Mouse (Mus musculus) limb, embryonic 14.5 days (tissue): ENCODE measurements at regions not wholly inside any gene's neighbourhood (a gene's known extent, or its start where the extent isn't known, plus 50 kb on each side); places are given as distances from the start of the nearest gene placed in this dataset.

ENCODE experiments used
- ATAC-seq: fragments of 200-750 bp; cut with Nextera tagmentation; 2 replicates; pipeline ENCODE4 v1.8.0; 2017; ENCODE audit warnings: low read depth, moderate number of reproducible peaks, moderate TSS enrichment; ENCODE audit not compliant: low FRiP score
- DNase-seq: peaks from one replicate; pipeline ENCODE4 v3.0.0-alpha.2; 2015; ENCODE audit warnings: low spot score
- H3K27ac ChIP-seq: fragments of 300-500 bp; sonication (generic); replicated peaks from 2 replicates; pipeline ENCODE4 v1.5.1; 2014; ENCODE audit warnings: low read depth, mild to moderate bottlenecking, low read length, moderate library complexity, mixed read lengths
- H3K27me3 ChIP-seq: fragments of 300-500 bp; sonication (generic); 2 replicates; pipeline ENCODE4 v1.6.1; 2014; ENCODE audit warnings: low read length, mixed read lengths; ENCODE audit not compliant: control insufficient read depth, insufficient read depth
- H3K36me3 ChIP-seq: fragments of 300-500 bp; sonication (generic); 2 replicates; pipeline ENCODE4 v1.6.1; 2014; ENCODE audit warnings: mild to moderate bottlenecking, low read length, moderate library complexity, mixed read lengths; ENCODE audit not compliant: control insufficient read depth, insufficient read depth
- H3K4me1 ChIP-seq: fragments of 300-500 bp; sonication (generic); 2 replicates; pipeline ENCODE4 v1.6.1; 2014; ENCODE audit warnings: antibody characterized with exemption, low read length, mixed read lengths; ENCODE audit not compliant: control insufficient read depth, insufficient read depth
- H3K4me2 ChIP-seq: fragments of 300-500 bp; sonication (generic); replicated peaks from 2 replicates; pipeline ENCODE4 v1.6.1; 2014; ENCODE audit warnings: low read depth, mild to moderate bottlenecking, low read length, moderate library complexity; ENCODE audit not compliant: severe bottlenecking
- H3K4me3 ChIP-seq: fragments of 300-500 bp; sonication (generic); replicated peaks from 2 replicates; pipeline ENCODE4 v1.5.1; 2014; ENCODE audit warnings: low read length
- H3K9ac ChIP-seq: fragments of 300-500 bp; sonication (generic); 2 replicates; pipeline ENCODE4 v1.6.1; 2014; ENCODE audit warnings: mild to moderate bottlenecking, low read depth, low read length, moderate library complexity; ENCODE audit not compliant: severe bottlenecking
- H3K9me3 ChIP-seq: fragments of 300-500 bp; sonication (generic); 2 replicates; pipeline ENCODE4 v1.6.1; 2016; ENCODE audit warnings: low read length; ENCODE audit not compliant: control insufficient read depth
- POLR2A ChIP-seq: fragments of 200-500 bp; IDR thresholded peaks from 2 replicates; pipeline ENCODE4 v1.8.0; 2012; ENCODE audit warnings: inconsistent platforms, mild to moderate bottlenecking, moderate library complexity, borderline replicate concordance; ENCODE audit not compliant: insufficient read depth, insufficient read length; ENCODE audit errors: extremely low read depth
- WGBS: fragments of 180-500 bp; shearing (Covaris S2); extraction: QIAGEN DNeasy Blood & Tissue Kit; methylation state at CpG from one replicate; pipeline ENCODE4 v1.1.7; 2014; 5-methylcytosine and 5-hydroxymethylcytosine counted together

GRCm38 (mm10) chr17:77958048-77958447 is 242.0 kb upstream of the Crim1 start:
- Histone ChIP-seq H3K4me1 (no peaks in the 10 kb centered on the region), H3K27me3 (no peaks in the 10 kb centered on the region), H3K27ac (no peak overlapping the region), H3K4me2 (no peak overlapping the region), H3K36me3 (no peaks in the 10 kb centered on the region), H3K4me3 (no peak overlapping the region), H3K9me3 (no peaks in the 10 kb centered on the region), H3K9ac (no peak overlapping the region)
- no peak for TF ChIP-seq POLR2A
- DNase-seq (no peak), ATAC-seq (no peak)
- 84% methylated on average over 4 of the region's 4 CpGs for WGBS

- Histone ChIP-seq H3K36me3 (no peaks in the 10 kb centered on the region), H3K4me1 (no peaks in the 10 kb centered on the region), H3K27me3 (no peaks in the 10 kb centered on the region), H3K9me3 (no peaks in the 10 kb centered on the region), H3K9ac (no peak overlapping the region), H3K27ac (no peak overlapping the region), H3K4me2 (no peak overlapping the region), H3K4me3 (no peak overlapping the region)
- ATAC-seq (no peak), DNase-seq (no peak)
- no peak for TF ChIP-seq POLR2A
- 92% methylated on average over 5 of the region's 5 CpGs for WGBS
Observed at GRCm38 (mm10) chr17:77961296-77961695, 238.8 kb upstream of the Crim1 start.

- H3K9me3 ChIP-seq: no peaks in the 10 kb centered on the region
- no peaks in the 10 kb centered on the region for H3K36me3 ChIP-seq
- H3K27ac ChIP-seq: no peak overlapping the region
- DNase-seq (no peak), ATAC-seq (no peak)
- H3K4me3 ChIP-seq: no peak overlapping the region
- H3K27me3 ChIP-seq: no peaks in the 10 kb centered on the region
- WGBS: 85% methylated on average over 4 of the region's 4 CpGs
- H3K9ac ChIP-seq: no peak overlapping the region
- H3K4me1 ChIP-seq: no peaks in the 10 kb centered on the region
- TF ChIP-seq POLR2A: no peak
- H3K4me2 ChIP-seq: no peak overlapping the region
Observed at GRCm38 (mm10) chr17:77963358-77963757, 236.7 kb upstream of the Crim1 start.

GRCm38 (mm10) chr17:77968510-77968909 is 231.5 kb upstream of the Crim1 start:
- no peak overlapping the region for H3K27ac ChIP-seq
- no peaks in the 10 kb centered on the region for H3K9me3 ChIP-seq
- H3K4me2 ChIP-seq: no peak overlapping the region
- DNase-seq: no peak
- no peak overlapping the region for H3K9ac ChIP-seq
- H3K36me3 ChIP-seq: no peaks in the 10 kb centered on the region
- WGBS: 94% methylated on average over 5 of the region's 5 CpGs
- no peak for TF ChIP-seq POLR2A
- no peak for ATAC-seq
- no peaks in the 10 kb centered on the region for H3K4me1 ChIP-seq
- no peaks in the 10 kb centered on the region for H3K27me3 ChIP-seq
- H3K4me3 ChIP-seq: no peak overlapping the region

- WGBS: 75% methylated on average over 2 of the region's 2 CpGs
- ATAC-seq (no peak), DNase-seq (no peak)
- Histone ChIP-seq H3K27ac (no peak overlapping the region), H3K4me3 (no peak overlapping the region), H3K36me3 (no peaks in the 10 kb centered on the region), H3K27me3 (no peaks in the 10 kb centered on the region), H3K9me3 (no peaks in the 10 kb centered on the region), H3K9ac (no peak overlapping the region), H3K4me2 (no peak overlapping the region), H3K4me1 (no peaks in the 10 kb centered on the region)
- no peak for TF ChIP-seq POLR2A
Observed at GRCm38 (mm10) chr17:77969187-77969586, 230.9 kb upstream of the Crim1 start.
